Mouse (Mus musculus) megakaryocyte, embryonic 14.5 days (primary cell): ENCODE measurements around the gene Gm4307. TPM values are rescaled to one million over a fixed set of nuclear protein-coding genes. Genes with fewer than 3 reads are reported as not detected.
"Not testable (repeated sequence)": the region's sequence is repeated elsewhere in the genome, so short reads cannot be mapped to it uniquely, and the experiment has no call there.

ENCODE experiments used
- H3K27me3 ChIP-seq: replicated peaks from 2 replicates; pipeline ENCODE3; 2012; ENCODE audit warnings: inconsistent platforms
- H3K36me3 ChIP-seq: replicated peaks from 2 replicates; pipeline ENCODE3; 2012; ENCODE audit warnings: low read length, inconsistent platforms, mixed read lengths
- H3K4me1 ChIP-seq: 2 replicates; pipeline ENCODE4 v1.6.1; 2012; ENCODE audit warnings: inconsistent platforms
- H3K4me3 ChIP-seq: replicated peaks from 2 replicates; pipeline ENCODE3; 2012; ENCODE audit warnings: moderate library complexity, mild to moderate bottlenecking, inconsistent platforms
- H3K9me3 ChIP-seq: 2 replicates; pipeline ENCODE4 v1.6.1; 2012; ENCODE audit warnings: inconsistent platforms
- polyA plus RNA-seq: library from polyadenylated mRNA; stranded (reverse); fragments of >175 nt; gene quantifications from 2 replicates; pipeline ENCODE4 v1.2.3, GENCODE M21; 2012; ENCODE audit warnings: low replicate concordance; ENCODE audit not compliant: insufficient read depth

Gm4307 gene
- polyA plus RNA-seq, result not detected in 2 replicates

GRCm38 (mm10) chr10:100361038-100361437 lies at the start of gene Gm4307:
Gene Gm4307 (plus strand): TSS chr10:100361338.
- H3K4me3 ChIP-seq, H3K9me3 ChIP-seq, H3K4me1 ChIP-seq: not testable (repeated sequence)

DNA sequence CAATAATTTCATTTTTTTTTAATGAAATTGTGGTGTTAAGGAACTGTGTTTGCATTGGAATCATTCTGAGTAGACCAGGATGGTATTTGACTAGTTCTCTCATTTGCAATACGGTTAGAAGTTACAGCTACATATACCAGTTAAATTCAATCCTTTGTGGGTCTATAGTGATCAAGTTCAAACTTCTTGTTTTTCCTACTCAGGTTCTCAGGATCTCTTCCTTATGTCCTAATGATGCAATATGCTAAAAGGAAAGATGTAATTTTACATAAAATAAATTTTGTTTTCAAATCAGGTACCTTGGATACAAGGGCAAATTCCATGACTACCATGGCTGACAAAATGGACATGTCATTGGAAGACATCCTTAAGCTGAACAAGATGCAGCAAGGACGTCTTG lies 25.8 kb upstream of the Gm4307 start, which contains the start of gene Gm4301:
TSS of gene Gm4301 (plus strand) at position 301 of the 400 bp plus-strand sequence.
- H3K27me3 ChIP-seq, H3K4me3 ChIP-seq, H3K36me3 ChIP-seq, H3K9me3 ChIP-seq, H3K4me1 ChIP-seq: not testable (repeated sequence)

More at GRCm38 (mm10) chr10:100361038-100361437, at the start of gene Gm4307:
- H3K36me3 ChIP-seq, H3K27me3 ChIP-seq: not testable (repeated sequence)

GRCm38 (mm10) chr10:100340536-100340935 lies 20.6 kb upstream of the Gm4307 start, which contains the start of gene Gm4302:
Gene Gm4302 (plus strand): TSS chr10:100340836.
- H3K4me1 ChIP-seq, H3K9me3 ChIP-seq, H3K36me3 ChIP-seq, H3K4me3 ChIP-seq, H3K27me3 ChIP-seq: not testable (repeated sequence)

- H3K36me3 ChIP-seq, H3K4me3 ChIP-seq, H3K4me1 ChIP-seq, H3K9me3 ChIP-seq, H3K27me3 ChIP-seq: not testable (repeated sequence)
Observed at GRCm38 (mm10) chr10:100345672-100346071, 15.5 kb upstream of the Gm4307 start, which contains the start of gene Gm4303. Gene Gm4303 (plus strand): TSS chr10:100345972.

- H3K4me1 ChIP-seq, H3K4me3 ChIP-seq, H3K36me3 ChIP-seq, H3K27me3 ChIP-seq, H3K9me3 ChIP-seq: not testable (repeated sequence)
Observed at GRCm38 (mm10) chr10:100350793-100351192, 10.3 kb upstream of the Gm4307 start, which contains the start of gene Gm4305. Gene Gm4305 (plus strand): TSS chr10:100351093.

DNA sequence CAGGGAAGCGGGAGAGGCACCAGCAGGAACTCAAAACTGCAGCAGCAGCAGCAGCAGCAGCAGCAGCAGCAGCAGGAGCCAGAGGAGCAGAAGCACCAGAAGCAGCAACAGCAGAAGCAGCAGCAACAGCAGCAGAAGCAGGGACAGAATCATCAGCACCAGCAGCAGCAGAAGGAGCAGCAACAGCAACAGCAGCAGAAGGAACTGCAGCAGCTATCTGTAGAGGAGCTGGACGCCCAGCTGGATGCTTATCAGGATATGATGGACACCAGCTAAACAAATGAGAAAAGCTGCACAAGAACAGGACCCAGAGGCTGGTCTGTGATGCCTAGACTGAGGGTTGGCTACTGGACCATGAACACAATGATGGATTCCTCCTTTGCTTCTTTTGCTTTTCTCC lies 4.3 kb upstream of the Gm4307 start:
- H3K36me3 ChIP-seq, H3K4me1 ChIP-seq, H3K27me3 ChIP-seq, H3K4me3 ChIP-seq, H3K9me3 ChIP-seq: not testable (repeated sequence)

GRCm38 (mm10) chr10:100382460-100382859 lies 21.3 kb downstream of the Gm4307 start, which contains the start of gene Gm4312:
Gene Gm4312 (minus strand): TSS chr10:100382560.
- H3K36me3 ChIP-seq, H3K4me1 ChIP-seq, H3K27me3 ChIP-seq, H3K4me3 ChIP-seq, H3K9me3 ChIP-seq: not testable (repeated sequence)

GRCm38 (mm10) chr10:100402301-100402700 lies 41.2 kb downstream of the Gm4307 start:
- not testable (repeated sequence) for H3K4me3 ChIP-seq, H3K27me3 ChIP-seq, H3K36me3 ChIP-seq, H3K4me1 ChIP-seq
- peaks cover 12% of the 10 kb centered on the region for H3K9me3 ChIP-seq

Other genes with a start within 250 kb of the Gm4307 start
- not detected in 2 replicates for gene Gm4301, start 25.7 kb upstream of the Gm4307 start, polyA plus RNA-seq
- gene Gm4302, start 20.5 kb upstream of the Gm4307 start, polyA plus RNA-seq, result not detected in 2 replicates
- gene Gm4303, start 15.4 kb upstream of the Gm4307 start, polyA plus RNA-seq, result not detected in 2 replicates
- gene Gm4305, start 10.2 kb upstream of the Gm4307 start, polyA plus RNA-seq, result not detected in 2 replicates
- gene Gm4312, start 21.2 kb downstream of the Gm4307 start, polyA plus RNA-seq, result not detected in 2 replicates
- 0.31 TPM in 1 of 2 replicates, not detected in the other for gene Tmtc3, start 126.0 kb downstream of the Gm4307 start, polyA plus RNA-seq
- 0.12 TPM in 1 of 2 replicates, not detected in the other for gene Cep290, start 126.2 kb downstream of the Gm4307 start, polyA plus RNA-seq
- 3.3 TPM in 1 of 2 replicates, not detected in the other for gene 4930430F08Rik, start 229.1 kb downstream of the Gm4307 start, polyA plus RNA-seq
- not detected in 2 replicates for gene 1700017N19Rik, start 229.1 kb downstream of the Gm4307 start, polyA plus RNA-seq